Mouse (Mus musculus) hindbrain, embryonic 11.5 days (tissue): ENCODE data around the gene Ttc28. TPM values are rescaled to one million over a fixed set of nuclear protein-coding genes. Genes with fewer than 3 reads are reported as not detected.

Experiments
- microRNA counts: library from miRNA; unstranded; fragments of <30 nt; microRNA quantifications from one replicate; lab custom pipeline; 2015
- polyA plus RNA-seq: library from polyadenylated mRNA; unstranded; fragments of >200 nt; fragmentation: Nextera tagmentation; extraction: Ambion mirVana; gene quantifications from 2 replicates; pipeline ENCODE4 v1.2.1, GENCODE M21; 2014

The Ttc28 gene
- polyA plus RNA-seq, 1 experiment from 2014 or later: 15.6 TPM

MicroRNAs within 50 kb of the gene (microRNA counts, 519-probe panel; counts per million panel counts)
- microRNA mmu-miR-701 (lab: Ali Mortazavi, UCI): not detected

Other genes starting within 250 kb of the Ttc28 start
- 48.2 and 51.0 TPM in 2 replicates for gene Noc4l, start 226.4 kb upstream of the Ttc28 start, polyA plus RNA-seq
- 26.0 and 30.3 TPM in 2 replicates for gene Ddx51, start 226.4 kb upstream of the Ttc28 start, polyA plus RNA-seq
- gene Ep400, start 109.1 kb upstream of the Ttc28 start, polyA plus RNA-seq: 42.1 and 49.7 TPM in 2 replicates
- gene Pus1, start 99.1 kb upstream of the Ttc28 start, polyA plus RNA-seq: 15.5 and 17.3 TPM in 2 replicates
- 31.7 and 36.1 TPM in 2 replicates for gene Ulk1, start 69.7 kb upstream of the Ttc28 start, polyA plus RNA-seq
- 15.7 and 24.3 TPM in 2 replicates for gene Hscb, start 40.0 kb upstream of the Ttc28 start, polyA plus RNA-seq
- 24.3 and 26.1 TPM in 2 replicates for gene Chek2, start 39.8 kb upstream of the Ttc28 start, polyA plus RNA-seq